In genomic region chr17:5877611-5878157, GRCm38 (mm10) we compare ENCODE assay signal across 15 mouse cellular contexts.
"Had no signal": no experiment of that assay in that cellular context is flagged by ENCODE, and none has a peak within 500 bp of the region (broad histone marks: within the 10 kb centered on the region; RNA-seq: fewer than 3 reads in every experiment).

No protein-coding gene starts in this region.

- DNase-seq: lung, adult 18-20 months; lung, embryonic 14.5 days; lung, postnatal 14 days; lung, postnatal 4 days; right cerebral cortex, postnatal 14 days; thymus, adult 2 months; thymus, postnatal 25 days; thymus, postnatal 4 days had no signal

- H3K27me3 ChIP-seq: megakaryocyte, embryonic 14.5 days; midbrain, embryonic 13.5 days; midbrain, embryonic 15.5 days; neural tube, embryonic 12.5 days; stomach, embryonic 15.5 days had no signal

- H3K4me3 ChIP-seq: megakaryocyte, embryonic 14.5 days; midbrain, embryonic 13.5 days; midbrain, embryonic 15.5 days; neural tube, embryonic 12.5 days; stomach, embryonic 15.5 days had no signal

- H3K27ac ChIP-seq: liver, embryonic 14.5 days; midbrain, embryonic 13.5 days; midbrain, embryonic 15.5 days; neural tube, embryonic 12.5 days; stomach, embryonic 15.5 days; stomach, postnatal 0 days had no signal

- H3K9me3 ChIP-seq: megakaryocyte, embryonic 14.5 days; midbrain, embryonic 13.5 days; midbrain, embryonic 15.5 days; neural tube, embryonic 12.5 days; stomach, embryonic 15.5 days had no signal

- H3K4me1 ChIP-seq: midbrain, embryonic 13.5 days; midbrain, embryonic 15.5 days; neural tube, embryonic 12.5 days; stomach, embryonic 15.5 days had no signal

- H3K36me3 ChIP-seq: midbrain, embryonic 13.5 days; midbrain, embryonic 15.5 days; neural tube, embryonic 12.5 days; stomach, embryonic 15.5 days had no signal
